Mouse (Mus musculus) urinary bladder, adult 18-20 months (tissue): ENCODE data around the gene Obox2.
"Not testable (repeated sequence)": the region's sequence is repeated elsewhere in the genome, so short reads cannot be mapped to it uniquely, and the experiment has no call there.

Experiments
- DNase-seq, 2 experiments: peaks; one replicate each; pipeline ENCODE4 v3.0.0; 2022; ENCODE audit warnings: low spot score in 2 of 2, mixed read lengths in 2 of 2

Gene Obox2

GRCm38 (mm10) chr7:15388421-15388998 is at the start of gene Obox2, which contains the start of gene Obox1:
Obox2 (plus strand) TSS chr7:15388721.
Obox1 (plus strand) TSS chr7:15388948.
- DNase-seq = not testable (repeated sequence)

GRCm38 (mm10) chr7:15399147-15399874 is 10.8 kb downstream of the Obox2 start:
- DNase-seq = not testable (repeated sequence)

DNA sequence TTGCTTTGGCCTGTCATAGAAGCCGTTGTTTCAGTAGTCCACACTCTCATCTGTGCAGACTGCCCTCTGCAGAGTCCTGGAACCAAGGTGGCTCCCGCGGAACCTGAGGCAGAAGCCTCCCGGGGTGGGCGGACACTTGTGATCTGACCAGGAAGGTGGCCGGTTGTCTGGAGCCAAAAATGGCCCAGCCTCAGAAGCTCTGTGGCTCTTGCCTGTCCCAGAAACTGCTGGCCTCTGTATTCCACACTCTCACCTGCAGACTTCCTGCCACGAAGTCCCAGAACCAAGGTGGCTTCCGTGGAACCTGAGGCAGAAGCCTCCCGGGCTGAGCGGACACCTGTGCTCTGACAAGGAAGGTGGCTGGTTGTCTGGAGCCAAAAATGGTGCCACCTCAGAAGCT is 18.3 kb downstream of the Obox2 start:
- not testable (repeated sequence) for DNase-seq

DNA sequence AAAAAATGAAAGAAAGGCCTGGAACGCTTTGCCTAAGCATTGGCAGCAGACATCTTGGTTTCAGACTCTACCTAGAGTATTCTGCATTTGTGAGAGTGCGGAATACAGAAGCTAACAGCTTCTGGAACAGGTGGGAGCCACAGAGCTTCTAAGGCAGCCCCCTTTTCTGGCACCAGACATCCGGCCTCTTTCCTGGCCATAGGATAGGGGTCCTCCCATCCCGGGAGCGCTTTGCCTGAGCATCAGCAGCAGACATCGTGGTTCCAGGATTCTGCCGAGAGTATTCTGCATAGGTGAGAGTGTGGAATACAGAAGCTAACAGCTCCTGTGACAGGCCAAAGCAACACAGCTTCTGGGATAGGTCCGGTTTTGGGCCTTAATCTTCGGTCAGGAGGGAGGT is 29.5 kb downstream of the Obox2 start:
- DNase-seq = not testable (repeated sequence)

- not testable (repeated sequence) for DNase-seq
Observed at GRCm38 (mm10) chr7:15425537-15425936, 37.0 kb downstream of the Obox2 start.
